In the genomic region with DNA sequence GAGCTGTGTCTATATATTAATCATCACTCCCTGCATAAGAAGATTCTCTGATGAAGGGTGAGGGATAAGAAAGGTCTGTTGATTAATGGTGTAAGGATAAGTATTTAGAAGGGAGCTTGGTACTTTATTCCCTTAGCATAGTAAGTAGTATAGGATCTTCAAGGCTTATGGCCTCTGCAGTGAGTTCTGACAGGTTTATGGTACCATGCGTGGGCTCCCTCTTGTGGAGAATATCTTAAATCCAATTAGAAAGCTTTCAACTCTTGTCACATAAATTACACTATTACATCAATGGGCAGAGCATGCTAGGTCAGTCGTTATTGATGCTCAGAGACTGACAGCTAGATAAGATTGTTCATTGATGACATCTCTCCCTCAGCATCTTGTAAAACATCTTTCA, we compare ENCODE assay signal across 9 mouse cellular contexts.
DNase-seq lines count a peak whose midpoint lies in the region; ATAC-seq and TF ChIP-seq lines count a peak whose summit lies in the region.
"Had no signal": no experiment of that assay in that cellular context is flagged by ENCODE, and none has a peak within 500 bp of the region (broad histone marks: within the 10 kb centered on the region; RNA-seq: fewer than 3 reads in every experiment).

No protein-coding gene starts in this region.

- H3K4me1 ChIP-seq in hindbrain, postnatal 0 days (ENCODE audit: insufficient read depth, low read length) = no peaks in the 10 kb centered on the region
- H3K4me1 ChIP-seq in hindbrain, embryonic 10.5 days (replicated peaks) = no peaks in the 10 kb centered on the region
- H3K4me1 ChIP-seq in midbrain, embryonic 14.5 days (ENCODE audit: control insufficient read depth, insufficient read depth, low read length) = no peaks in the 10 kb centered on the region
- H3K4me1 ChIP-seq in midbrain, embryonic 13.5 days (replicated peaks) = no peaks in the 10 kb centered on the region
- H3K4me1 ChIP-seq in stomach, postnatal 0 days (replicated peaks; ENCODE audit: control insufficient read depth, insufficient read depth) = no peaks in the 10 kb centered on the region

- H3K9ac ChIP-seq in hindbrain, postnatal 0 days (replicated peaks; ENCODE audit: low read length) = no peak overlapping the region
- H3K9ac ChIP-seq in midbrain, embryonic 14.5 days (replicated peaks; ENCODE audit: low read length) = no peak overlapping the region
- H3K9ac ChIP-seq in midbrain, embryonic 13.5 days (replicated peaks) = no peak overlapping the region
- no peak overlapping the region for H3K9ac ChIP-seq in stomach, postnatal 0 days (ENCODE audit: low read length)

- DNase-seq in hindbrain, postnatal 0 days (ENCODE audit: low spot score) = peak; percentile 71
- DNase-seq in hindbrain, embryonic 10.5 days (ENCODE audit: low spot score) = no peak
- peak; percentile 66 for DNase-seq in midbrain, embryonic 14.5 days
- peak; percentile 5 for DNase-seq in embryo, embryonic 11.5 days (ENCODE audit: low read depth, low spot score)
- no peak for DNase-seq in stomach, postnatal 0 days (ENCODE audit: low spot score)
- no peak for DNase-seq in thymus, postnatal 14 days
- no peak for DNase-seq in cerebellum, postnatal 36 days

- TF ChIP-seq EP300 in stomach, postnatal 0 days (optimal IDR thresholded peaks at IDR 0.05) = no peak

- H3K27ac ChIP-seq in hindbrain, postnatal 0 days = no peak overlapping the region
- H3K27ac ChIP-seq in hindbrain, embryonic 10.5 days = no peak overlapping the region
- no peak overlapping the region for H3K27ac ChIP-seq in midbrain, embryonic 14.5 days (replicated peaks; ENCODE audit: low read depth, low read length)
- H3K27ac ChIP-seq in midbrain, embryonic 13.5 days = no peak overlapping the region
- H3K27ac ChIP-seq in stomach, postnatal 0 days (replicated peaks) = no peak overlapping the region

- no peaks in the 10 kb centered on the region for H3K9me3 ChIP-seq in hindbrain, postnatal 0 days (ENCODE audit: low read length)
- H3K9me3 ChIP-seq in hindbrain, embryonic 10.5 days = no peaks in the 10 kb centered on the region
- no peaks in the 10 kb centered on the region for H3K9me3 ChIP-seq in midbrain, embryonic 14.5 days (ENCODE audit: control insufficient read depth, low read length)
- H3K9me3 ChIP-seq in midbrain, embryonic 13.5 days = no peaks in the 10 kb centered on the region
- H3K9me3 ChIP-seq in stomach, postnatal 0 days (ENCODE audit: control insufficient read depth, low read length) = no peaks in the 10 kb centered on the region

- WGBS in hindbrain, postnatal 0 days = 27% methylated on average over 2 of the region's 2 CpGs
- whole genome bisulfite sequencing in hindbrain, embryonic 10.5 days = 31% methylated on average over 2 of the region's 2 CpGs
- 29% methylated on average over 2 of the region's 2 CpGs for WGBS in midbrain, embryonic 14.5 days
- 27% methylated on average over 2 of the region's 2 CpGs for WGBS in midbrain, embryonic 13.5 days
- WGBS in stomach, postnatal 0 days = 9% methylated on average over 2 of the region's 2 CpGs

- H3K4me2 ChIP-seq in hindbrain, postnatal 0 days (ENCODE audit: low read depth, low read length) = no peak overlapping the region
- no peak overlapping the region for H3K4me2 ChIP-seq in midbrain, embryonic 14.5 days (ENCODE audit: low read length)
- H3K4me2 ChIP-seq in midbrain, embryonic 13.5 days (replicated peaks) = no peak overlapping the region
- H3K4me2 ChIP-seq in stomach, postnatal 0 days (replicated peaks; ENCODE audit: low read depth) = no peak overlapping the region

- ATAC-seq in hindbrain, postnatal 0 days = 0 out of 2 replicates have a peak, but pooled peaks have one; percentile 38
- ATAC-seq in midbrain, embryonic 14.5 days (ENCODE audit: low FRiP score, low TSS enrichment) = no peak
- ATAC-seq in midbrain, embryonic 13.5 days = no peak
- ATAC-seq in stomach, postnatal 0 days (ENCODE audit: low FRiP score, low TSS enrichment) = no peak
- ATAC-seq: hindbrain, embryonic 16.5 days had no signal

- no peaks in the 10 kb centered on the region for H3K36me3 ChIP-seq in hindbrain, postnatal 0 days (ENCODE audit: insufficient read depth, low read length)
- no peaks in the 10 kb centered on the region for H3K36me3 ChIP-seq in hindbrain, embryonic 10.5 days
- H3K36me3 ChIP-seq in midbrain, embryonic 14.5 days (ENCODE audit: control insufficient read depth, insufficient read depth, low read length) = no peaks in the 10 kb centered on the region
- H3K36me3 ChIP-seq in midbrain, embryonic 13.5 days = no peaks in the 10 kb centered on the region
- H3K36me3 ChIP-seq in stomach, postnatal 0 days (ENCODE audit: control insufficient read depth, insufficient read depth, low read length) = no peaks in the 10 kb centered on the region

- H3K4me3 ChIP-seq in hindbrain, postnatal 0 days (ENCODE audit: low read length) = no peak overlapping the region
- no peak overlapping the region for H3K4me3 ChIP-seq in hindbrain, embryonic 10.5 days
- no peak overlapping the region for H3K4me3 ChIP-seq in midbrain, embryonic 14.5 days (replicated peaks; ENCODE audit: low read depth, low read length)
- H3K4me3 ChIP-seq in midbrain, embryonic 13.5 days (replicated peaks) = no peak overlapping the region
- no peak overlapping the region for H3K4me3 ChIP-seq in stomach, postnatal 0 days (ENCODE audit: low read depth, low read length)

- no peaks in the 10 kb centered on the region for H3K27me3 ChIP-seq in hindbrain, postnatal 0 days (ENCODE audit: insufficient read depth, low read length)
- no peaks in the 10 kb centered on the region for H3K27me3 ChIP-seq in hindbrain, embryonic 10.5 days (ENCODE audit: insufficient read depth, poor library complexity, severe bottlenecking)
- H3K27me3 ChIP-seq in midbrain, embryonic 14.5 days (ENCODE audit: control insufficient read depth, insufficient read depth, low read length) = no peaks in the 10 kb centered on the region
- no peaks in the 10 kb centered on the region for H3K27me3 ChIP-seq in midbrain, embryonic 13.5 days
- no peaks in the 10 kb centered on the region for H3K27me3 ChIP-seq in stomach, postnatal 0 days (ENCODE audit: control insufficient read depth, insufficient read depth, low read length)

- TF ChIP-seq CTCF in hindbrain, postnatal 0 days (IDR thresholded peaks at IDR 0.05; ENCODE audit: low read depth) = peak; percentile 61
- peak; percentile 74 for TF ChIP-seq CTCF in stomach, postnatal 0 days (IDR thresholded peaks at IDR 0.05; ENCODE audit: low read depth)

Comparison
In these comparisons a context has a peak if more than half of its experiments do, and no peak if none do; other contexts are left out.
1. DNase-seq: peak in hindbrain, postnatal 0 days (single experiment), midbrain, embryonic 14.5 days (single experiment) and embryo, embryonic 11.5 days (single experiment); none in hindbrain, embryonic 10.5 days (single experiment), stomach, postnatal 0 days (single experiment), thymus, postnatal 14 days (single experiment) and cerebellum, postnatal 36 days (0 of 2).